Comparison of ENCODE assay signal across 18 mouse cellular contexts in genomic region chr1:162792306-162793044, GRCm38 (mm10). TPM values are rescaled to one million over a fixed set of nuclear protein-coding genes. Genes with fewer than 3 reads are reported as not detected.
DNase-seq lines count a peak whose midpoint lies in the region; ATAC-seq lines count a peak whose summit lies in the region.
"Had no signal": no experiment of that assay in that cellular context is flagged by ENCODE, and none has a peak within 500 bp of the region (broad histone marks: within the 10 kb centered on the region; RNA-seq: fewer than 3 reads in every experiment).

No protein-coding gene starts in this region.

- peak; percentile 14; the same call in 1 of the 2 replicates for ATAC-seq in granulocyte monocyte progenitor cell, adult 5-6 weeks (replicated peaks; ENCODE audit: poor library complexity, severe bottlenecking)
- ATAC-seq in cerebellum, adult (ENCODE audit: insufficient number of reproducible peaks, low FRiP score, low TSS enrichment): no peak
- ATAC-seq: forebrain, embryonic 13.5 days; intestine, postnatal 0 days; liver, postnatal 0 days had no signal

- peak; percentile 37 for DNase-seq in adrenal gland, adult 8-10 months
- no peak for DNase-seq in adrenal gland, postnatal 10 days
- peak; percentile 26 for DNase-seq in 3T3-L1 (ENCODE audit: low read depth, low spot score)
- peak; percentile 42 for DNase-seq in kidney, postnatal 10 days
- DNase-seq in gastrocnemius, postnatal 14 days: no peak
- DNase-seq in gastrocnemius, postnatal 25 days: no peak
- DNase-seq: B cell, adult 2 months; cerebellum, postnatal 14 days; gastrocnemius, adult 2 months; heart, postnatal 36 days; liver, postnatal 0 days; lung, postnatal 36 days; spleen, adult 18-20 months; thymus, postnatal 4 days had no signal

- intact Hi-C loops in gastrocnemius, postnatal 14 days (cut with DNase I; ENCODE audit: low total_unique reads): no loop called here

RNA-seq across cellular contexts. Expression of gene Fmo4, which starts 21.3 kb away (rescaled TPM):
- 1 to 10 TPM in 2 of 4 experiments, under 1 TPM in 2; 0.25 to 3.6 (median 0.89) TPM for total RNA-seq in adrenal gland, adult 8-10 months (2022)
- total RNA-seq in adrenal gland, postnatal 10 days (2021): 1 to 10 TPM; 2.2 to 4.0 TPM
- total RNA-seq in granulocyte monocyte progenitor cell, adult 5-6 weeks (2014; fragmentation: Nextera tagmentation): not detected in 2 replicates
- total RNA-seq in granulocyte monocyte progenitor cell, adult 5-6 weeks (2017): not detected in 2 replicates
- total RNA-seq in gastrocnemius, postnatal 14 days (2021): under 1 TPM; 0.16 to 0.31 TPM
- total RNA-seq in gastrocnemius, postnatal 25 days (2021): under 1 TPM in 1 of 2 experiments, not detected in 1; 0.29 TPM
- total RNA-seq: gastrocnemius, adult 2 months had no signal

RNA-seq across cellular contexts. Expression of gene Prrc2c, which starts 52.1 kb away (rescaled TPM):
- total RNA-seq in adrenal gland, adult 8-10 months (2022): 100 to 1,000 TPM; 169 to 176 (median 171) TPM
- total RNA-seq in adrenal gland, postnatal 10 days (2021): 100 to 1,000 TPM; 121 to 153 TPM
- 226 and 227 TPM in 2 replicates for total RNA-seq in granulocyte monocyte progenitor cell, adult 5-6 weeks (2014; fragmentation: Nextera tagmentation)
- 132 and 152 TPM in 2 replicates for total RNA-seq in granulocyte monocyte progenitor cell, adult 5-6 weeks (2017)
- total RNA-seq in gastrocnemius, postnatal 14 days (2021): 10 to 100 TPM; 57.9 to 58.5 TPM
- total RNA-seq in gastrocnemius, postnatal 25 days (2021): 10 to 100 TPM; 48.9 to 52.8 TPM

Comparison
In these comparisons a context has a peak if more than half of its experiments do, and no peak if none do; other contexts are left out.
1. DNase-seq: peak in adrenal gland, adult 8-10 months (single experiment), 3T3-L1 (single experiment) and kidney, postnatal 10 days (single experiment); none in adrenal gland, postnatal 10 days (single experiment), gastrocnemius, postnatal 14 days (single experiment) and gastrocnemius, postnatal 25 days (single experiment).